Mouse (Mus musculus): ENCODE results near the gene Fndc5. TPM values are rescaled to one million over a fixed set of nuclear protein-coding genes. Genes with fewer than 3 reads are reported as not detected.

Gene Fndc5
- polyA plus RNA-seq, 1 experiment from 2014 or later = 20.0 TPM

DNA sequence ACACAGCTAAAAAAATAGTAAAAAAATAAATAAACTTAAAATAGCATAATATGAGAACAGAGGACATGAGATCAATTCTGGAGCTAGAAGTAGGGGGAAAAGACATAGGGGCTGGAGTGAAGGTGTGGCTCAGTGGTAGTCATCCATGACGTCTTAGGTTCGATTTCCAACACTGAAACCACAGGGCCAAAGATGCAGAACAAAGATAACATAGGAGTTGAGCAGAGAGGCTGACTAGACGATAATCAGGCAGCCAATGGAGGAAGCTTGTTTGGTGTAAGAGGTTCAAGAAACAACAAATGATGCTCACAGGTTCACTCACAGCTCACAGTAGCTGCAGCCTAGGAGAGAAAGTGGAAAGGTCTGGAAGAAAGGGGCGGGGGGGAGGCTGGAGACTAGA is 4.0 kb downstream of the Fndc5 start:
- H3K9me3 ChIP-seq = no peaks in the 10 kb centered on the region
- no peak overlapping the region for H3K4me3 ChIP-seq
- no peak overlapping the region for H3K27ac ChIP-seq
- peaks cover 34% of the 10 kb centered on the region for H3K27me3 ChIP-seq
- peaks cover 41% of the 10 kb centered on the region for H3K4me1 ChIP-seq
- H3K9ac ChIP-seq = no peak overlapping the region
- WGBS = 86% methylated on average over 4 of the region's 4 CpGs
- ATAC-seq (ENCODE audit: low FRiP score, low read depth) = no peak
- H3K4me2 ChIP-seq (replicated peaks) = no peak overlapping the region
- peaks cover 25% of the 10 kb centered on the region for H3K36me3 ChIP-seq

DNA sequence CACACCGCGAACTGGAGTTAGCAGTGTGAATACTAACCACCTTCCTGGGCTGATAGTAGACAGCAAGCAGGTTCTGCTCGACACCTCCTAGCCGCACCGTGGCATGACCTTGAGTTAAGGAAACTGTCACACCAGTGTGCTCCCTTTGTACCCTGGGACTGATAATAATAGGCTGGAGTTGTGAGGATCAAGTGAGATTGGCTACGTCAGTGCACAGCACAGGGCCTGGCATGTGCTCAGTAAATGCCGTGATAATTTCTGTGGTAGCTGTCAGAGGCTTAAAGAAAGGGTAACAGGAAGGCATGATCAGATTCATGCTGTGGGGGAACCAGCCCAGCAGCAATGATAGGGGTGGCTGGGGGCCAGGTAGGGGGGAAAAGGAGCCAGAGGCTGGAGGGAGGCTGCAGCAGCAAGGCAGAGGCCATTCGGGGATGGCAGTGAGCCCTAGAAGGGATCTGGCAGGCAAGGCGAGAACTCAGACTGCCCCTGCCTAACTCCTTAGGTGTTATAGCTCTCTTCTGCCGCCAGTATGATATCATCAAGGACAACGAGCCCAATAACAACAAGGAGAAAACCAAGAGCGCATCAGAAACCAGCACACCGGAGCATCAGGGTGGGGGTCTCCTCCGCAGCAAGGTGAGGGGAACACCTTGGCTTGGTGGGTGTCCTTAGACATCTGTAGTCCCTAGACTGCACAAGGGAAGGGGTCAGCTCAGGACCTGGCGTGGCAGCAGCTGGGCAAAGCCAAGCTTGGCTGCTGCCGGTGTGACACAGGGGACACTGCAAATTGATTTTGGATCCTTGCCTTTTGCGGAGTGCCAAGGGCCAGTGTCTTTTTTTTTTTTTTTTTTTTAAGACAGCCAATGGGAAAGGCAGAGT is 5.0 kb downstream of the Fndc5 start:
- H3K36me3 ChIP-seq = peaks cover 25% of the 10 kb centered on the region
- H3K27ac ChIP-seq = peak overlapping the region; percentile 6; the same call in 1 of the 2 replicates
- 76% methylated on average over 17 of the region's 17 CpGs for WGBS
- H3K4me2 ChIP-seq (replicated peaks) = no peak overlapping the region
- H3K27me3 ChIP-seq = peaks cover 26% of the 10 kb centered on the region
- no peak overlapping the region for H3K4me3 ChIP-seq
- peaks cover 40% of the 10 kb centered on the region for H3K4me1 ChIP-seq
- ATAC-seq (ENCODE audit: low FRiP score, low read depth) = no peak
- H3K9ac ChIP-seq = no peak overlapping the region
- no peaks in the 10 kb centered on the region for H3K9me3 ChIP-seq

DNA sequence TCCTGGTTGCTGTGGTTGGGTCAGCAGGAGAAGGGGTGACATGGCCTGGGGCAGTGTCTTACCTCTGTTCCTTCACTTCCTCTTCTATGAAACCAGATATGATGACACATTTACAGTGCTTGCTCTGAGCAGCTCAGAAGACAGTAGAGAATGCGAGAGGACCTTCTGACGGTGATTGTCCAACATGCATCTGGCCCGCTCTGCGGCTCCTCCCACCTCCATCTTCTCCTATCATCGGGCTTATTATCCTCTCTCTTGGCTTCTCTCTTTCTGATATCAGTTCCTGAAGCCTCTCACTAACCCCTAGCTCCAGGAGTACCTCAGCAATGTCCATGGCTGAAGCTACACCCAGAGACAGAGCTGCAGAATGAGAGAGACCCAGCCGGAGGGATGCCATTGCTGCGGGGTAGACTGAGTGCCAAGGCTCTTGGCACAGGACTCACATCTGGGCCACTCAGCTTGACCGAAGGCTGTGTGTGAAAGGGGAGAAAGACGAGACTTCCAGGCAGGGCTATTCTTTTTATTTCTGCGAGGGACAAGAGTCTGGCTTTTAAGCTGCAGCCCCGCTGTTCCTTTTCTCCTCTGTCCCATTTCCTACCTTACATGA is 5.7 kb downstream of the Fndc5 start:
- no peak for ATAC-seq (ENCODE audit: low FRiP score, low read depth)
- no peaks in the 10 kb centered on the region for H3K9me3 ChIP-seq
- 89% methylated on average over 11 of the region's 11 CpGs for WGBS
- peaks cover 25% of the 10 kb centered on the region for H3K36me3 ChIP-seq
- peaks cover 34% of the 10 kb centered on the region for H3K4me1 ChIP-seq
- no peak overlapping the region for H3K4me2 ChIP-seq (replicated peaks)
- H3K27me3 ChIP-seq = peaks cover 20% of the 10 kb centered on the region
- H3K4me3 ChIP-seq = no peak overlapping the region
- H3K9ac ChIP-seq = no peak overlapping the region
- no peak overlapping the region for H3K27ac ChIP-seq

DNA sequence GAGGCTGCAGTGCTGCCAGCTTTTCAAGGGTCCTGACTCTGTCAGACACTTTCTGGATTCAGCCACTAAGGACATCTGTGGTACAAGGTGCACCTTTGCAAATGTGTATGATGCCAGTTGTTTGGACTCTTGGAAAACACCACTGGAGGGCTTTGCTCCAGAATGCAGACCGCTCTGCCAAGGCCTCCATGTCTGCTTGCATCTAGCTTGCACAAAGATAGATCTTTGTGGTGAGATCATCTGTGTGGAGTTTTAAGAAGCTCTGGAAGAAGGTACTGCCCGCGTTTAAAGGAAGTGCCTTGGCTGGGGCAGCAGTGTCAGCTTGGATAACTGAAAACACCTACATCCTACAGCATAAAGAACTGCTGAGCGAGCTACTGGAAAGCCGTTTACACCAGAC is 6.7 kb downstream of the Fndc5 start:
- Histone ChIP-seq H3K27me3 (peaks cover 10% of the 10 kb centered on the region; the same call in 1 of the 2 replicates), H3K4me2 (replicated peaks) (no peak overlapping the region), H3K9ac (no peak overlapping the region), H3K4me1 (peaks cover 34% of the 10 kb centered on the region), H3K4me3 (no peak overlapping the region), H3K27ac (no peak overlapping the region), H3K36me3 (peaks cover 33% of the 10 kb centered on the region), H3K9me3 (no peaks in the 10 kb centered on the region)
- WGBS = 82% methylated on average over 5 of the region's 5 CpGs
- ATAC-seq (ENCODE audit: low FRiP score, low read depth) = no peak

DNA sequence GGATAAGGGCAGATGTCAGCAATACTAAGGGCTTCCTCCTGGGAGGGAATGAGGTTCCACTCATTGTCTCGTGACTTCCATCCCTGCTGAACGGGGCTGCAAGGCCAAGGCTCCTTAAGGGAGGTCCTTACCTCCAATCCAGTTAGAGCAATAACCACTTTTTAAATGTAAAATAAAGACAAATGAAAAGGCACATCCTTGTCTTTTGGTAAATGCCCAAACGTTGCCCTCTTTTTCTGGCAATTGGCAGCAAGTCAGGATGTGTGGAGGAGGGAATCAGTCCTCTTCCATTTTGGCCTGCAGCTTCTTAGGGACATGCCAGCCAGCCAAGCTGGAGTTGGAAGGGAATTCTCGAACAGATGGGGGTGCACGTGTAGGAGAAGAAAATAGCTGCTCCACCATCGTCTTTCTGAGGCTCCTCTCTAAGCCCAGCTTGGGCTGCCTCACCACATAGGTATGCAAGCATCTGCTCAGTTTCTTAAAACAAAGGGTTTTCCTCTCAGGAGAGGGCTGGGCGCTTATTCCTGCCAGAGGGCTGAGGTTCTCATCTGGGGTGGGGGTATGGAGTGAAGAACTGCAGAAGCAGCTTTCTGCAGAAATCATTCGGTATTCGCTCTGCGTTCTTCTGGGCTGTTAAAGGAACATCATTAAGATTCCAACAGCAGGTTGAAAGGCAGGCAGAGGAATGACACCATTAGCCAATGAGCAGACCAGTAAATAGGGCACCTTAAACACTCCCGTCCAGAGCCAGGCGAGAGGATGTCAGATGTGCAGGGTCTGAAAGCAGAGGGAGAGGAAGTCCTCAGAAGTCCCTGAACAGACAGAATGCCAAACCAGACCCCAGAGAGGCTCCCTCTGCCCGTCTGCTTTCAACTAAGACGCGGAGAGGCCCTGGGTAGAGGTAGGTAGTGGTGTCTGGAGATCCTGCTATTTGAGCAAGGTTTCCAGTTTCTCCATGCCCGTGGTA is 7.9 kb downstream of the Fndc5 start:
- Histone ChIP-seq H3K9me3 (no peaks in the 10 kb centered on the region), H3K27me3 (0 out of 2 replicates have a peak, but pooled peaks cover under 1% of the 10 kb centered on the region), H3K9ac (peak overlapping the region; percentile 45; the same call in 1 of the 2 replicates), H3K36me3 (peaks cover 43% of the 10 kb centered on the region), H3K27ac (peak overlapping the region; percentile 83), H3K4me1 (peaks cover 34% of the 10 kb centered on the region), H3K4me3 (no peak overlapping the region), H3K4me2 (replicated peaks) (peak overlapping the region; percentile 16; the same call in 1 of the 2 replicates)
- ATAC-seq (ENCODE audit: low FRiP score, low read depth) = peak; percentile 80
- WGBS = 39% methylated on average over 16 of the region's 16 CpGs

DNA sequence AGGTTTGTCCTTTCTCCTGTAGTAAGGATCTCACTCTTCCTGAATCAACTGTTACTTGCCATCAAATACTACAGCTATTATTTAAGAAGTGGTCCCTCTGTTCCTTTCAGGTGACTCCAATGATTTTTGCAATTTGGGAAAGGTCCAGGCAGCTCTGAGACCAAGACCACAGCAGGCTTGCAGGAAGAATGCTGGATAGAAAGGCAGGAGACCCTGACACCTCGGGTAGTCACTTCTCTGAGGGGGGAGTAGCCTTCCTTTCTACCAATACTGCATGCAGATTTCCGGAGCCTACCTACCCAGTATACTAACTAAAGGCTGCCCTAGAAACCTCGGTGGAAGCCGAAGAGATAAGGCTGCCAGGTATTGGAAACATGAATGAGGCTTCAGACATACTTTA is 8.6 kb downstream of the Fndc5 start:
- no peaks in the 10 kb centered on the region for H3K27me3 ChIP-seq
- H3K4me2 ChIP-seq (replicated peaks) = no peak overlapping the region
- H3K36me3 ChIP-seq = peaks cover 46% of the 10 kb centered on the region
- no peaks in the 10 kb centered on the region for H3K9me3 ChIP-seq
- peak overlapping the region; percentile 83 for H3K27ac ChIP-seq
- no peak overlapping the region for H3K9ac ChIP-seq
- H3K4me1 ChIP-seq = peaks cover 34% of the 10 kb centered on the region
- 67% methylated on average over 4 of the region's 4 CpGs for WGBS
- ATAC-seq (ENCODE audit: low FRiP score, low read depth) = no peak
- H3K4me3 ChIP-seq = no peak overlapping the region

DNA sequence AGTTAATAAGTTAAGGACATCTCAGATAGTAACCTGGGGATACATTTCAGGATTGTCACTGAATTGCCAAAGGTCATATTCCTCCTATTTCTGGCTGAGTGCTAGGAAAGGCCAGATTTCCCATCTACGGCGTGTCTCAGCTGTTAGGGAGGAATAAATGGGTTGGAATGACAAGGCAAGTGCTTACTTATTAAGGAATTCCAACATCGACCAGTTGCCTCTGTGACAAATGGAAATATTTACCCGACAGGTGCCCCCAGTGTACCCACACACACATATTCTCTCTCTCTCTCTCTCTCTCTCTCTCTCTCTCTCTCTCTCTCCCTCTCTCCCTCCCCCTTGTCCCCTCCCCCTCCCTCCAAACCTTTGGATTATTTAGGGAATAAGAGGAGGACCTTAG is 9.1 kb downstream of the Fndc5 start:
- no peak overlapping the region for H3K4me2 ChIP-seq (replicated peaks)
- ATAC-seq (ENCODE audit: low FRiP score, low read depth) = no peak
- H3K36me3 ChIP-seq = peaks cover 50% of the 10 kb centered on the region
- no peak overlapping the region for H3K27ac ChIP-seq
- no peak overlapping the region for H3K4me3 ChIP-seq
- no peaks in the 10 kb centered on the region for H3K9me3 ChIP-seq
- H3K27me3 ChIP-seq = no peaks in the 10 kb centered on the region
- no peak overlapping the region for H3K9ac ChIP-seq
- peaks cover 34% of the 10 kb centered on the region for H3K4me1 ChIP-seq
- WGBS = 68% methylated on average over 4 of the region's 4 CpGs

DNA sequence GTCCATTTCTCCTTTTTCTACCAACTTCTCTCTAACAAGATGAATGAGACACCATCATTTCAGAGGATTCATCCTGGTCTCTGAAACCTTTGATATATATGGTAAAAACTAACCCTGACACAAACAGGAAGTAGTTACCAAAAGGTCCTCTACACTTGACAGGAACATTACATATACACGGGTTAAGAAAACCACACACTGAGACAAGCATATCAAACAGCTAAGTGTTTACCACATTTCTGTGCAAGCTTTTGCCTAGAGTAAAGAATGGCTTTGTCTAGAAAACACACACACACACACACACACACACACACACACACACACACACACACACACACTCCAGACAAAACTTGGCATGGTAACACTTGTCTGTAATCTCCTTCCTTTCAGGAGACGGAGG is 9.6 kb downstream of the Fndc5 start:
- H3K27ac ChIP-seq = 0 out of 2 replicates have a peak overlapping the region, but pooled peaks have one; percentile 3
- ATAC-seq (ENCODE audit: low FRiP score, low read depth) = no peak
- no peaks in the 10 kb centered on the region for H3K9me3 ChIP-seq
- no peak overlapping the region for H3K4me2 ChIP-seq (replicated peaks)
- peaks cover 34% of the 10 kb centered on the region for H3K4me1 ChIP-seq
- H3K4me3 ChIP-seq = no peak overlapping the region
- WGBS = 51% methylated on average over 2 of the region's 2 CpGs
- no peaks in the 10 kb centered on the region for H3K27me3 ChIP-seq
- peaks cover 55% of the 10 kb centered on the region for H3K36me3 ChIP-seq
- no peak overlapping the region for H3K9ac ChIP-seq

DNA sequence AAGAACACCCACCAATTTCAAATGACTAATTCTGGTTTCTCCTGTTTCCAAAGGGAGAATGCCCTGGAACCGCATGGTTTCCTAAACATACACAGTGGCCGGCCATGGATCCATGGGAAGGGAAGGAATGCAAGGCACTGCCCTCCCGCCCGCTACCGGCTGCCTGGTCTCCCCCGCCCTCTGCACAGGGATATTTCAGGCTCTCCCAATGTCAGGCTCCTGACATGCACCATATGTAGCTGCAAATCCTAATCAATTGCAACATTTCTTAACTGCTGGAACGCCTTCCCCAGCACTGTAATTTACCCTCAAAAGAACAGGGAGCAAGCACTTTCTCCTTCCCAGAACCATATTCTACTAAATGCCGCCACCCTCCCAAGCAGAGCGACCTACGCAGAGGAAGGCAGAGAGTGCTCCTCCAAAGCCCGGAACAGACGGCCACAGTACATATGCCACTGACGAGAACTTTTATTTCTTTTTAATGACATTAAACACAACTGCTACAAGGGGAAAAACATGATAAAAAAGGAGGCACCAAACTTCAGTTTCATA is 10.8 kb downstream of the Fndc5 start:
- no peak overlapping the region for H3K4me3 ChIP-seq
- no peak overlapping the region for H3K9ac ChIP-seq
- peaks cover 63% of the 10 kb centered on the region for H3K36me3 ChIP-seq
- no peaks in the 10 kb centered on the region for H3K9me3 ChIP-seq
- no peak overlapping the region for H3K4me2 ChIP-seq (replicated peaks)
- H3K4me1 ChIP-seq = peaks cover 26% of the 10 kb centered on the region
- no peak for ATAC-seq (ENCODE audit: low FRiP score, low read depth)
- H3K27ac ChIP-seq = no peak overlapping the region
- H3K27me3 ChIP-seq = no peaks in the 10 kb centered on the region
- WGBS = 89% methylated on average over 13 of the region's 13 CpGs

DNA sequence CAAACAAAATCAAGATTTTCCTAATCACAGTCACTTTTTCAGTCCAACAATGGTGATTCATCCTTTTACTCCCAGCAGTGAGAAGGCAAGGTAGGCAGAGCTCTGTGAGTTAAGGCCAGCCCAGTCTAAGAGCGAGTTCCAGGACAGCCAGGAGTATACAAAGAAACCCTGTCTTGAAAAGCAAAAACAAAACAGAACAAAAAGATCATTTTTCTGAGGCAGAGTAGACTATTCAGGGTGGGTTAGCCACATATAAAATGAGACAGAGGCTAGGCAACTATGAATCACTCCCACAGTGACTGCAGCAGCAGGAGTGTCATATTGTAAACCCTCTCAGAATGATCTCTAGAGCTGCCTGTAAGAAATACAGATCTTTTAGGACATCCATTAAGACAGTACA is 12.5 kb downstream of the Fndc5 start:
- no peak overlapping the region for H3K4me3 ChIP-seq
- no peaks in the 10 kb centered on the region for H3K9me3 ChIP-seq
- peaks cover 65% of the 10 kb centered on the region for H3K36me3 ChIP-seq
- no peak overlapping the region for H3K4me2 ChIP-seq (replicated peaks)
- H3K27me3 ChIP-seq = no peaks in the 10 kb centered on the region
- WGBS = 76% methylated on average over 1 of the region's 1 CpGs
- no peak for ATAC-seq (ENCODE audit: low FRiP score, low read depth)
- no peak overlapping the region for H3K27ac ChIP-seq
- no peak overlapping the region for H3K9ac ChIP-seq
- peaks cover 16% of the 10 kb centered on the region for H3K4me1 ChIP-seq

DNA sequence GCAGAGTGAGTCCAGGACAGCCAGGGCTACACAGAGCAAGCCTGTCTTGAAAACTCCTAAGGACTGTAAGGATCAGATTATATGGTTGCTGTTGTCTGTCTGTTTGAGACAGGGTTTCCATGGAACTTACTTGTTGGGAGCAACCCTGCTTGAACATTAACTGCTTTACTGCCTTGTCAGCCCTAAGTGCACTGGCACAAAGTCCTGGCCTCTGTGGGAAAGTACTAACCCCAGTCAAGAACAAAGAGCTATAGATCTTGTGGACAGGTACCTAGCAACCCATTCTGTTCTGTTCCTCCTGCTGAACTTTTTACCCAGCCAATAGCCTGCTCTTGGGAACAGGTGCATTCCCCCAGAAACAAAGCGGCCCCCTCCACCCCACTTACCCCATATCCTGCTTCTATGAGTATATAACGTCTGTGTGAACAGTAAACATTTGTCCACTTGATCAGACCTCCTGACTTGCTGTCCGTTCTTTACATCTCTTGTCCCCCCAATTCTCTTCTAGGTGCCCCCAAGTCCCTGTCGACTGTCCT is 14.5 kb downstream of the Fndc5 start:
- no peaks in the 10 kb centered on the region for H3K9me3 ChIP-seq
- no peaks in the 10 kb centered on the region for H3K27me3 ChIP-seq
- 87% methylated on average over 4 of the region's 4 CpGs for WGBS
- no peak overlapping the region for H3K4me3 ChIP-seq
- H3K9ac ChIP-seq = no peak overlapping the region
- no peak for ATAC-seq (ENCODE audit: low FRiP score, low read depth)
- peaks cover 79% of the 10 kb centered on the region for H3K36me3 ChIP-seq
- no peak overlapping the region for H3K4me2 ChIP-seq (replicated peaks)
- peaks cover 4% of the 10 kb centered on the region; the same call in 1 of the 2 replicates for H3K4me1 ChIP-seq
- no peak overlapping the region for H3K27ac ChIP-seq

Measured in limb, embryonic 13.5 days (tissue).